Mouse (Mus musculus): ENCODE measurements around the gene Olfr251.
"Not testable (repeated sequence)": the region's sequence is repeated elsewhere in the genome, so short reads cannot be mapped to it uniquely, and the experiment has no call there.

Olfr251 gene

GRCm38 (mm10) chr9:38376786-38377185 is at the start of gene Olfr251:
Gene Olfr251 (plus strand): TSS chr9:38377086.
- DNase-seq (ENCODE audit: low read depth, low spot score): no peak

- DNase-seq (ENCODE audit: low read depth, low spot score): no peak
These were observed 48.1 kb upstream of the Olfr251 start, which contains the start of gene Olfr25 for GRCm38 (mm10) chr9:38328760-38329159. Gene Olfr25 (plus strand): TSS chr9:38329060.

GRCm38 (mm10) chr9:38348111-38348510 is 28.8 kb upstream of the Olfr251 start, which contains the start of gene Olfr898:
Gene Olfr898 (plus strand): TSS chr9:38348411.
- DNase-seq (ENCODE audit: low read depth, low spot score): no peak

GRCm38 (mm10) chr9:38366596-38366995 is 10.3 kb upstream of the Olfr251 start, which contains the start of gene Olfr250:
Gene Olfr250 (plus strand): TSS chr9:38366896.
- no peak for DNase-seq (ENCODE audit: low read depth, low spot score)

GRCm38 (mm10) chr9:38401398-38401797 is 24.5 kb downstream of the Olfr251 start, which contains the start of gene Olfr147:
Gene Olfr147 (plus strand): TSS chr9:38401698.
- no peak for DNase-seq (ENCODE audit: low read depth, low spot score)

GRCm38 (mm10) chr9:38407502-38407901 is 30.6 kb downstream of the Olfr251 start:
- not testable (repeated sequence) for DNase-seq (ENCODE audit: low read depth, low spot score)

- not testable (repeated sequence) for DNase-seq (ENCODE audit: low read depth, low spot score)
These were observed 36.6 kb downstream of the Olfr251 start for GRCm38 (mm10) chr9:38413502-38413901.

GRCm38 (mm10) chr9:38423801-38424200 is 46.9 kb downstream of the Olfr251 start:
- DNase-seq (ENCODE audit: low read depth, low spot score): no peak

- no peak for DNase-seq (ENCODE audit: low read depth, low spot score)
These were observed 50.1 kb downstream of the Olfr251 start for GRCm38 (mm10) chr9:38427026-38427425.

GRCm38 (mm10) chr9:38429155-38429554 is 52.3 kb downstream of the Olfr251 start, which contains the start of gene Olfr901:
Gene Olfr901 (plus strand): TSS chr9:38429455.
- no peak for DNase-seq (ENCODE audit: low read depth, low spot score)

Measured in retina, postnatal 7 days (tissue).